Mouse (Mus musculus): Measurements from ENCODE around the gene Zc3h7b.
A peak's percentile ranks its signal among the peaks of the same experiment; 100 is the strongest.

Zc3h7b gene

GRCm38 (mm10) chr15:81797861-81798260, 53.0 kb downstream of the Zc3h7b start:
- DNase-seq: no peak

- DNase-seq: no peak
These were observed 53.6 kb downstream of the Zc3h7b start for GRCm38 (mm10) chr15:81798421-81798820.

DNA sequence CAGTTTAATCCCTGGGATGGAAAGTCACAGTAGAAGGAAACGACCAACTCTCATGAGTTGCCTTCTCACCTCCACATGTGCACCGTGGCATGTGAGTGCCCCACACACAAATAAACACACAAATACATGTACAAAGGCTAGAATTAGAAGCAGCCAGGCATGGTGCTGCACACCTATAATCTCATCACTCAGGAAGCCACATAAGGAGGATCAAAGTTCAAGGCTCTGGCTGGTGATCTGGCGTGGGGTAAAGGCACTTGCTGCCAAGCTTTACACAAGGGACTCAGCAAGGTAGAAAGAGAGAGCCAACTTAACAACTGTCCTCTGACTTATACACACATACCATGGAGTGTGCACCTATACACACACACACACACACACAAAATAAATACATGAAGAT, 55.5 kb downstream of the Zc3h7b start:
- DNase-seq: no peak

DNA sequence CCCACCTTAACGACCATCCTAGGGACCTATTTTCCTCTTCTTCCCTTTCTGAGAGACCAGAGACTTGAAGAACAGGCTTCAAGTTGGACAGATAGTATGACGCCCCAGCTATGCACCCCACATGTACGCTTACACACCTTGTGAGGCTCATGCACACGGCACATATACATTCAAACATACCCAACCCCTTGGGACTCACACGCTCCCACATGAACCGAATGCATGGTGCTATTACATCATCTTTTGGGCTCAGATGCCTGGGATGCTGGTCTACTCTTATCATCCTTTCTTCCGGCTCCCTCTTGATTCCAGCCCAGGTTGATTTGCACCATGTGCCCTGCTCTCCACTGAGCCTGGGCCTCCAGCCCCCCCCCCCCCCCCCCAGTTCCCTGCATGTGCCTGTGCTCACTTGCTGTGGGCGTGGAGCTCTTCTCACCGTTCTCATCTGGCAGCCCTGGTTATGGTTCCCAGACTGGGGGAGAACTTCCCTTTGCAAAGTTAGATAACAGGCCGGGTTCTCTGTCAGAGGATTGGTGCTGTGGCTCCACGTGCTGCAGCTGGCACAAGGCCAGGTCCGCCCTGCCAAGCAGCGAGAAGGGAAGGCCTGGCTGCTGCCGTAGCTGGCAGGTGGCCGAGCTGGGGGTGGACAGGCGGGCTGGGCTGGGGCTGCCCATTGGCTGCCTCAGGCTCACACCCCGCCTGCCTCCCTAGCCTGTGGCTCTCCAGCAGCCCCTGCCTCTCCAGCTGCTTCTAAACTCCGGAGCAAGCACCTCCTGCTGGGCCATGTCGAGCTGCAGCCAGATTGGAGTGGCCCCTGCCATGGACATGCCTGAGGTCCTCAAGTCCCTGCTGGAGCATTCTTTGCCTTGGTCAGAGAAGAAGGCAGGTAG, 57.4 kb downstream of the Zc3h7b start, which contains the start of gene Tef:
Gene Tef (plus strand): TSS at position 421 of the 890 bp plus-strand sequence.
- DNase-seq: peak; percentile 73 to 78

- DNase-seq: no peak
These were observed 58.1 kb downstream of the Zc3h7b start for GRCm38 (mm10) chr15:81802941-81803351.

DNA sequence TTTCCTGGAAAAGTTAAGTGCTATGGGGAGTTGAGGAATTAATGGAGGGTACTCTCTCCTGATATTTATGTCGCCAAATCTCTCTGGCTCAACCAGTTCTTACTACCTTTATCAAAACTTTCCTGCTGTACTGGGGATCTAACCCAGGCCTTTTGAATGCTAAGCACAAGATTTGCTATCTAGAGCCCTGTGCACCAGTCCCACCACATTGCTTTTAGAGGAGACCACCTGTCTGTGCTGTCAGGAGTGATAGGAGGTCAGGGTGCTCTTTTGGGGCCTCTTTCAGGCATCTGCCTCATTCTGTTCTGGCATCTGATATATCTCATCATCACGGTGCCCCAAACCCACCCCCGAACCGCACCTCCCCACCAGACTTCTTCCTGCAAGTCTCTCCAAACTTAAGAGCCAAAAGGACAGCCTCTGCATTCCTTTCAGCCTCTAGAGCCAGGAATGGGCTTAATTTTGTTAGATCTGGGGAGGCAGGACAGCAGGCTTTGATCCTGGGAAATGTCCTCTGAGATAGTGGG, 58.6 kb downstream of the Zc3h7b start:
- no peak for DNase-seq

- no peak for DNase-seq
These were observed 59.3 kb downstream of the Zc3h7b start for GRCm38 (mm10) chr15:81804172-81804571.

GRCm38 (mm10) chr15:81804883-81805282, 60.0 kb downstream of the Zc3h7b start:
- DNase-seq: no peak

- DNase-seq: no peak
These were observed 60.8 kb downstream of the Zc3h7b start for GRCm38 (mm10) chr15:81805624-81806023.

- no peak for DNase-seq
These were observed 62.0 kb downstream of the Zc3h7b start for GRCm38 (mm10) chr15:81806621-81807404.

GRCm38 (mm10) chr15:81808799-81809198, 63.9 kb downstream of the Zc3h7b start:
- no peak for DNase-seq

GRCm38 (mm10) chr15:81809550-81809949, 64.7 kb downstream of the Zc3h7b start:
- DNase-seq: no peak

GRCm38 (mm10) chr15:81810150-81810549, 65.3 kb downstream of the Zc3h7b start:
- DNase-seq: peak; percentile 33 to 34

DNA sequence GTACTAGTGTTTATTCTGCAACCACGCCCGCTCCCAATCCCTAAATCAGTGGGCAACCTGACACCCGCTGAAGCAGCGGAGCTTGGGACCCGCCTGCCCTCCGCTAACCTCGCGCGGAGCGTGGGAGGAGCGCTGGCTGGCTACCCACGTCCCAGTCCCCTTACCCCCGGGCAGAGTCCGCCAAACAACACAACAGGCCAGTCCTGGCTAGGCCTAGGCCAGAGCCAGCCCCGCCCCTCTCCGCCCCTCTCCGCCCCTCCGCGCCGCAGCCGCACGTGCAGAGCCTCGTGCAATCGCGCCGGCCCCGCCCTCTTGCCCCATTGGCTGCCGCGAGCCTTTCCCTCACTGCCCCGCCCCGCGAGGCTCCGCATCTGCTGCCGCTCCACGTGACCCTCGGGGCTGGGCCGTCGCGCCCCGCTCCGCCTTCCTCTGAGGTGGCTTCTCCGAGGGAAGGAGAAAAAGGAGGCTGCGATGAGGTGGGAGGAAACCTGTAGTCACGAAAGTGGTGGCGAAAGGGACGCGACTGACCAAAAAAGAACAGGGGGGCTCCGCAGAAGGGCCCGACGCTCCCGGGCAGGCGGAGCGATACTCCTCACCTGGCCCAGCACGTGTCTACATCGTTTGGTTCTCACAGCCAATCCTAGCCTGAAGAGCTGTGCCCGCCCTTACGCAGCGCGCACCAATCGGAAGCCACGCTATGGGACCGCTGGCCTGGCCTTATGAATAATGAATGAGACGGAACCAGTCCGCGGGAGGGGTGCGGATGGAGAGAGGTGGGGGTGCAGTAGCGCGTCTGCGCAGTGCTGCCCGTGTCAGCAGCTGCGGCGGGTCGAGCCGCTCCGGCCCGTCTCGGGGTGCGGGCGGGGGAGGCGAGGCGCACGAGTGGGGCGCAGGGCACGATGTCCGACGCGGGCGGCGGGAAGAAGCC, 66.1 kb downstream of the Zc3h7b start:
- DNase-seq: peak; percentile 95 to 98

GRCm38 (mm10) chr15:81811599-81811996, 66.7 kb downstream of the Zc3h7b start:
- no peak for DNase-seq

DNA sequence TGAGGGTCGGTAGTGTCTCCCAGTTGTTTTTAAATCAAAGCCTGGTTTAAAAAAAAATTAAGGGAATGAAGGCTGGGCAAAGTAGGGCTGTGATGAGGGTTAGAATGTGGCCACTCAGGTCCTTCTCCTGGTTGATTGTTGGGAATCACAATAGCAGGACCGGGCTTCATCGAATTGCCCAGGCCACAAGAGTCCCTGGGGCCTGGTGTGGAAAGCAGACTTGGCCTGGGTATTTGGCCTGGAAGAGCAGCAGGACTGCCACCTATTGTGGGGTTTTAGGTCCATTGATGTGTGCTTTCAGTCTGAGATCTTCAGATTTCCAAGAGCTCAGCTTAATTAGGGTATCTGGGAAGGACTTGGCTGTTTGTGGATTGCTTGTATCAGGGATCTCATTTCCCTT, 67.4 kb downstream of the Zc3h7b start:
- no peak for DNase-seq

DNA sequence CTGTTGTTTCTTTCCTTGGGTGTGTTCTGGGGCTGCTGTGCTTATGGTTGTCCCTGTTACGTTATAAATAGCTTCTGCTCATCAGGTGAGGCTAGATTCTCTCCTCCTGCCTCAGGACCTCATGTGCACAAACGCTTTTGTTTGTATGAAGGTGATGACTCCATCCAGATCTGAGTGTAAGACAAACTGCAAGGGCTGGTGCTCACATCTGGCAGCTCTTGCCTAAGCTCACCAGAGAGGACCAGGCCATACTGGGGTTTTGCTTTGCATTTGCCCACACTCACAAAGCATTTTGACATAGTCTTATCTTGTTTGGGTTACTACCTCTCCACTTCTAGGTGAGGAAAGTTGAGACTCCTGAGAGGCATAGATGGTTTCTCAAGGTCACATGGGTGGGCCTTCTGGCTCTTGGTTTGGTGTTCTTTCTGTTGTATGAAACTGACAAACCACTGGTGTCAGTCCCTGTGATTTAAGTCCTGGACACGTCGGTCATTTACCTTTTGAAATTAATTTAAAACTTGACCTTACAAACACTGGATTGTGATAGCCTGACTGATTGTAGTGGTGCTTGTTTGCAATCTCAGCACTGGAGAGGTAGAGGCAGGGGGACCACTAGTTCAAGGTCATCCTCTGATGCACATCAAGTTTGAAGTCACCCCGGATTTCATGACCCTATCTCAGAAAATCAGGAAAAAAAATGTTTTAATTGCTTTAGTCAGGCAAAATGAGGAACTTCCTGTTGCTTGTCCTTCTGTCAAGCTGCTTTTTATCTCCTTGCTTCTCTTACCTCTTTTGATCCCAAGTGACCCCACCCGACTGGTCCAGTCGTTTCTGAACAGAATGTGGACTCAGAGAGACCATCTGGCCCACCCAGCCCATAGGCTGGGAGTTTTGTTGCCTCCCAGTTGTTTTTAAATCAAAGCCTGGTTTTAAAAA, 68.1 kb downstream of the Zc3h7b start:
- DNase-seq: no peak

DNA sequence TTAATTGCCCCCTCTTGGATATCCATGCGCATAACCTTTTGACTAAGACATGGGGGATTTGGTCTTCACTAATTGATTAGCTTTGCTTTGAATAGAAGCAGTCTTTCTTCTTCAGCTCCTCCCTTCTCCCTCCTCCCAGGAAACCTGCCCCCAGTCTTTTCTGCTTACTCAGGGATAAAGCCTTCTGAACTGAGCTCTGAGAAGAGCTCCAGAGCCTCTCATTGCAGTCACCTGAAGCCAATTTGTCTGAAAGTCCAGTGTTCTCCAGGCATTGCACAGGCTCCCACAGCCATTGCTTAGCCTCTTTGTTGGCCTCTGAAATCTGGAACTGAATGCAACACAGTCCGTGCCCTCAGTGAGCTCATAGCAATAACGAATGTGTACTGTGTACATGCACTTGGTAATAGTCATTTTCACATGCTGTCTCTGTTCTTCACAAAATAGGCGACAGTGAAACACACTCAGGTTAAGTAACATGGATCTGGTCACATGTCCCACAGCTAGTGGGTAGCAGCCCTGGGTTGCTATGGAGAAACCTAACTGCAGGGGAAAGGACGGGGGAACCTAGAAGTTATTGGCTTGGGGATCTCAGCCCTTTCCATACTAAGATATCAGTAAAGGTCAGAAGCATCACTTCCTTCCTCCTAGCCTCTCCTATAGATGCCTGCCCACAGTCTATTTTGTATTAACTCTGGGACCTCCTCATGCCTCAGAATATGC, 69.3 kb downstream of the Zc3h7b start:
- no peak for DNase-seq

DNA sequence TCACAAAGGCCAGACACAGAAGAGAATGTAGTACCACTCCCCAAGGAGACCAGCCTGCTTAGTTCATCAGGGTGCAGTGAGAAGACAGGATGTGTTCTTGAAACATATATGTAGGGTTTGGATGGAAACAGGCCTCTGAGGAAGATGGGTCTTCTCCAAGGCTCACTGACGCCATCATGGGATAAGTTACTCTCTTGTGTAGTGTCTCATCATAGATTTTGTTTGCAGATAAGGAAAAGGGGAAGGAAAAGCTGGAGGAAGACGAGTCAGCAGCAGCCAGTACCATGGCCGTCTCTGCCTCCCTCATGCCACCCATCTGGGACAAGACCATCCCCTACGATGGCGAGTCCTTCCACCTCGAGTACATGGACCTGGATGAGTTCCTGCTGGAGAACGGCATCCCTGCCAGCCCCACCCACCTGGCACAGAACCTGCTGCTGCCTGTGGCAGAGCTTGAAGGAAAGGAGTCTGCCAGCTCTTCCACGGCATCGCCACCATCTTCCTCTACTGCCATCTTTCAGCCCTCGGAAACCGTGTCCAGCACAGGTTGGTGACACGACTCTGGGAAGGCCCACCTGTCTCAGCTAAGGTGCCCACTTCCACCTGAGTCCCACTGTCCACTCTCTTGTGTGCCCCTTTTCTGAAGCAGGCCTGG, 70.0 kb downstream of the Zc3h7b start:
- no peak for DNase-seq

GRCm38 (mm10) chr15:81818404-81818803, 73.5 kb downstream of the Zc3h7b start:
- no peak for DNase-seq

All from thymus, postnatal 36 days (tissue).